Mouse (Mus musculus): ENCODE data around the gene Tctn1. TPM values are rescaled to one million over a fixed set of nuclear protein-coding genes. Genes with fewer than 3 reads are reported as not detected.

Tctn1 gene
- total and polyA plus RNA-seq, 2 experiments from 2014 or later = 6.5 to 30.3 TPM

DNA sequence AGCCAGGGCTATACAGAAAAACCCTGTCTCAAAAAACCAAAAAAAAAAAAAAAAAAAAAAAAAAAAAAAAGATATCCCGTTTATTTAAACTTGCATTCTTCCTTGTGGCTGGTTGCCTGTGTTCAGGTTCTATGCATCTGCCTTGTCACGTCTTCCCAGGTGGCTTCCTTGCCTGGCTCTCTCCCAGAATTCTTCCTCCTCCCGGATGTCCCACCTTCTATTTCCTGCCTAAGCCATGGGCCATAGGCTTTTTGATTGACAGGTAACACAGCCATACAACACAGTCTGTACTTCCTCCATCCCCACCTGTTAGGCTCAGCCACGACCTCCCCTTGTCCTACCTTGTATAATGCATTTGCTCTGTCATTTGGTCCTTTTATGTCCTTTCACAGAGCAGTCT lies 57.8 kb downstream of the Tctn1 start, which contains the start of gene Hvcn1:
Gene Hvcn1, plus strand, starts transcription at position 330 of the 400 bp plus-strand sequence.
- no peak within 1 kb of the TSS for H3K27ac ChIP-seq
- no peaks in the 10 kb centered on the region for H3K9me3 ChIP-seq (ENCODE audit: low read length)
- 89% methylated on average over 3 of the region's 4 CpGs for WGBS
- no peak within 1 kb of the TSS for H3K9ac ChIP-seq (replicated peaks; ENCODE audit: low read length)
- no peak for DNase-seq (ENCODE audit: low spot score)
- TF ChIP-seq CTCF (IDR thresholded peaks at IDR 0.05; ENCODE audit: low read depth) = no peak
- no peak within 1 kb of the TSS for H3K4me3 ChIP-seq (ENCODE audit: low read length)
- H3K36me3 ChIP-seq (ENCODE audit: insufficient read depth, low read length) = no peaks in the 10 kb centered on the region
- H3K4me1 ChIP-seq (ENCODE audit: insufficient read depth, low read length) = no peaks in the 10 kb centered on the region
- H3K27me3 ChIP-seq (ENCODE audit: insufficient read depth, low read length) = no peaks in the 10 kb centered on the region
- no peak for ATAC-seq
- no peak within 1 kb of the TSS for H3K4me2 ChIP-seq (ENCODE audit: low read depth, low read length)

GRCm38 (mm10) chr5:122204180-122204579 lies 60.1 kb downstream of the Tctn1 start:
- no peak for ATAC-seq
- DNase-seq (ENCODE audit: low spot score) = no peak
- Histone ChIP-seq H3K27me3 (ENCODE audit: insufficient read depth, low read length) (no peaks in the 10 kb centered on the region), H3K27ac (no peak overlapping the region), H3K9ac (replicated peaks; ENCODE audit: low read length) (no peak overlapping the region), H3K9me3 (ENCODE audit: low read length) (no peaks in the 10 kb centered on the region), H3K4me2 (ENCODE audit: low read depth, low read length) (no peak overlapping the region), H3K4me3 (ENCODE audit: low read length) (no peak overlapping the region), H3K4me1 (ENCODE audit: insufficient read depth, low read length) (no peaks in the 10 kb centered on the region), H3K36me3 (ENCODE audit: insufficient read depth, low read length) (no peaks in the 10 kb centered on the region)
- WGBS = 62% methylated on average over 2 of the region's 2 CpGs
- no peak for TF ChIP-seq CTCF (IDR thresholded peaks at IDR 0.05; ENCODE audit: low read depth)

DNA sequence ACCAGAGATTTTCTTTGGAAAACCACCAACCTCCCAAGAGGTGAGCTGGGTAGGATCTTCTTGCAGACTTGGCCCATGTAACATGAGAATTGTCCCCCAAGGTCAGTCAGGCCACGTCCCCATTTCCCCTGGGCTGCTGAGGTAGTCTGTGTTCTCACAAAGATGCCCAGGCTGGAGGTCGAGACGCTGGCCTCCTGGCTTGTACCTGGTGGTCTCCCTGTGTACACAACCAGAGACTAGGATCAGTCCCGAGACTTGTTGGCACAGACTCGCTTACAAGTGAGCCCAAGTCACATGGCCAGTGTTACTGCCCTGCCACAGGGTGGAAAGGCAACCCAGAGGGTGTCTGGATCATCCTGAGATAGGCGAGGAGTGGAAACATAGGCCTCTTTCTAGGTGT lies 62.4 kb downstream of the Tctn1 start:
- ATAC-seq = no peak
- no peak for TF ChIP-seq CTCF (IDR thresholded peaks at IDR 0.05; ENCODE audit: low read depth)
- WGBS = 87% methylated on average over 6 of the region's 6 CpGs

GRCm38 (mm10) chr5:122200872-122201271 lies 63.4 kb downstream of the Tctn1 start:
- Histone ChIP-seq H3K9me3 (ENCODE audit: low read length) (no peaks in the 10 kb centered on the region), H3K27ac (no peak overlapping the region), H3K4me1 (ENCODE audit: insufficient read depth, low read length) (no peaks in the 10 kb centered on the region), H3K4me2 (ENCODE audit: low read depth, low read length) (no peak overlapping the region), H3K36me3 (ENCODE audit: insufficient read depth, low read length) (no peaks in the 10 kb centered on the region), H3K4me3 (ENCODE audit: low read length) (no peak overlapping the region), H3K27me3 (ENCODE audit: insufficient read depth, low read length) (no peaks in the 10 kb centered on the region), H3K9ac (replicated peaks; ENCODE audit: low read length) (no peak overlapping the region)
- WGBS = 95% methylated on average over 4 of the region's 4 CpGs
- no peak for DNase-seq (ENCODE audit: low spot score)
- no peak for ATAC-seq
- TF ChIP-seq CTCF (IDR thresholded peaks at IDR 0.05; ENCODE audit: low read depth) = no peak

More for the DNA sequence above, 62.4 kb downstream of the Tctn1 start:
- no peak for DNase-seq (ENCODE audit: low spot score)
- Histone ChIP-seq H3K36me3 (ENCODE audit: insufficient read depth, low read length) (no peaks in the 10 kb centered on the region), H3K27ac (no peak overlapping the region), H3K27me3 (ENCODE audit: insufficient read depth, low read length) (no peaks in the 10 kb centered on the region), H3K9me3 (ENCODE audit: low read length) (no peaks in the 10 kb centered on the region), H3K4me2 (ENCODE audit: low read depth, low read length) (no peak overlapping the region), H3K4me3 (ENCODE audit: low read length) (no peak overlapping the region), H3K9ac (replicated peaks; ENCODE audit: low read length) (no peak overlapping the region), H3K4me1 (ENCODE audit: insufficient read depth, low read length) (no peaks in the 10 kb centered on the region)

- DNase-seq (ENCODE audit: low spot score) (no peak), ATAC-seq (no peak)
- no peak overlapping the region for H3K4me3 ChIP-seq (ENCODE audit: low read length)
- no peak overlapping the region for H3K4me2 ChIP-seq (ENCODE audit: low read depth, low read length)
- H3K27ac ChIP-seq = no peak overlapping the region
- H3K9ac ChIP-seq (replicated peaks; ENCODE audit: low read length) = no peak overlapping the region
- 44% methylated on average over 3 of the region's 4 CpGs for WGBS
- no peaks in the 10 kb centered on the region for H3K9me3 ChIP-seq (ENCODE audit: low read length)
- H3K4me1 ChIP-seq (ENCODE audit: insufficient read depth, low read length) = no peaks in the 10 kb centered on the region
- H3K27me3 ChIP-seq (ENCODE audit: insufficient read depth, low read length) = no peaks in the 10 kb centered on the region
- no peaks in the 10 kb centered on the region for H3K36me3 ChIP-seq (ENCODE audit: insufficient read depth, low read length)
- TF ChIP-seq CTCF (IDR thresholded peaks at IDR 0.05; ENCODE audit: low read depth) = no peak
These were observed 71.9 kb downstream of the Tctn1 start for GRCm38 (mm10) chr5:122192347-122192746.

GRCm38 (mm10) chr5:122191269-122192063 lies 72.8 kb downstream of the Tctn1 start:
- no peak overlapping the region for H3K4me2 ChIP-seq (ENCODE audit: low read depth, low read length)
- no peak for TF ChIP-seq CTCF (IDR thresholded peaks at IDR 0.05; ENCODE audit: low read depth)
- H3K4me3 ChIP-seq (ENCODE audit: low read length) = no peak overlapping the region
- H3K9ac ChIP-seq (replicated peaks; ENCODE audit: low read length) = no peak overlapping the region
- ATAC-seq = no peak
- WGBS = 72% methylated on average over 12 of the region's 12 CpGs
- no peaks in the 10 kb centered on the region for H3K27me3 ChIP-seq (ENCODE audit: insufficient read depth, low read length)
- H3K4me1 ChIP-seq (ENCODE audit: insufficient read depth, low read length) = no peaks in the 10 kb centered on the region
- H3K9me3 ChIP-seq (ENCODE audit: low read length) = no peaks in the 10 kb centered on the region
- no peaks in the 10 kb centered on the region for H3K36me3 ChIP-seq (ENCODE audit: insufficient read depth, low read length)
- no peak for DNase-seq (ENCODE audit: low spot score)
- H3K27ac ChIP-seq = no peak overlapping the region

- H3K36me3 ChIP-seq (ENCODE audit: insufficient read depth, low read length) = no peaks in the 10 kb centered on the region
- H3K9ac ChIP-seq (replicated peaks; ENCODE audit: low read length) = no peak overlapping the region
- no peak for DNase-seq (ENCODE audit: low spot score)
- no peak for ATAC-seq
- no peak overlapping the region for H3K4me3 ChIP-seq (ENCODE audit: low read length)
- 46% methylated on average over 7 of the region's 7 CpGs for WGBS
- no peaks in the 10 kb centered on the region for H3K4me1 ChIP-seq (ENCODE audit: insufficient read depth, low read length)
- H3K27ac ChIP-seq = no peak overlapping the region
- no peaks in the 10 kb centered on the region for H3K27me3 ChIP-seq (ENCODE audit: insufficient read depth, low read length)
- H3K4me2 ChIP-seq (ENCODE audit: low read depth, low read length) = no peak overlapping the region
- no peak for TF ChIP-seq CTCF (IDR thresholded peaks at IDR 0.05; ENCODE audit: low read depth)
- H3K9me3 ChIP-seq (ENCODE audit: low read length) = no peaks in the 10 kb centered on the region
These were observed 73.8 kb downstream of the Tctn1 start for GRCm38 (mm10) chr5:122190465-122190864.

Measured in hindbrain, postnatal 0 days (tissue).